Mouse (Mus musculus) lung, adult 2 months (tissue): Measurements from ENCODE around the gene Krt28.

Experiments
- CTCF ChIP-seq: fragments of 200-500 bp; IDR thresholded peaks from 2 replicates; pipeline ENCODE4 v1.5.1; 2011; ENCODE audit warnings: mild to moderate bottlenecking, low read length, control low read depth; ENCODE audit not compliant: insufficient read depth
- POLR2A ChIP-seq: fragments of 200-500 bp; IDR thresholded peaks from 2 replicates; pipeline ENCODE4 v1.6.1; 2011; ENCODE audit warnings: low read depth, mild to moderate bottlenecking, control low read depth, low read length, borderline replicate concordance; ENCODE audit errors: extremely low read depth

DNA sequence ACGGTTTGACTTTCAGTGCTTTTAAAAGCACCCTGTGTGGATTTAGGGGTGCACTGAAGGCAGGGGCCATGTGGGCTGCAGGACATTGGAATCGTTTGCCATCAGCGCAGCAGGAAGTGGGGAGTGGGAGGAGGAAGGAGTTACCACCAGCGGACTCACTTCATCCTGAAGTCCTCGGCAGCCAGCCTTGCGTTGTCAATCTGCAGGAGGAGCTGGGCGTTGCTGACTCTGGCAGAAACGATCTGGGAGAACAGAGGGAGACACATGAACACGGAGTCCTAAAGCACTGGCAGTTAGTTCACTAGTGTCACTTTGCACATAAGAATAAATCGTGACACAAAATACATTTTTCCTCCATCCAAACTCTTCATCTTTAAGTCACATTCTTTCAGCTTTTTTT is 45.9 kb upstream of the Krt28 start:
- TF ChIP-seq POLR2A, result no peak
- TF ChIP-seq CTCF, result no peak
